Mouse (Mus musculus) heart, postnatal 0 days (tissue): Measurements from ENCODE around the gene Arl6ip4. TPM values are rescaled to one million over a fixed set of nuclear protein-coding genes. Genes with fewer than 3 reads are reported as not detected.

Source experiments
- ATAC-seq: fragments of 200-750 bp; cut with Nextera tagmentation; 2 replicates; pipeline ENCODE4 v1.8.0; 2017; ENCODE audit warnings: low read depth, moderate number of reproducible peaks, moderate library complexity; ENCODE audit not compliant: insufficient read depth
- DNase-seq: peaks from one replicate; pipeline ENCODE4 v3.0.0-alpha.2; 2016; ENCODE audit warnings: low spot score
- H3K27ac ChIP-seq: fragments of 300-500 bp; sonication (generic); 2 replicates; pipeline ENCODE4 v1.5.1; 2014; ENCODE audit warnings: low read depth, mild to moderate bottlenecking
- H3K27me3 ChIP-seq: fragments of 300-500 bp; sonication (generic); 2 replicates; pipeline ENCODE4 v1.6.1; 2014; ENCODE audit warnings: low read length, mixed read lengths; ENCODE audit not compliant: control insufficient read depth, insufficient read depth
- H3K36me3 ChIP-seq: fragments of 300-500 bp; sonication (generic); replicated peaks from 2 replicates; pipeline ENCODE4 v1.6.1; 2014; ENCODE audit warnings: low read length, mixed read lengths; ENCODE audit not compliant: control insufficient read depth, insufficient read depth
- H3K4me1 ChIP-seq: fragments of 300-500 bp; sonication (generic); 2 replicates; pipeline ENCODE4 v1.6.1; 2014; ENCODE audit warnings: antibody characterized with exemption; ENCODE audit not compliant: control insufficient read depth, insufficient read depth
- H3K4me2 ChIP-seq: fragments of 300-500 bp; sonication (generic); 2 replicates; pipeline ENCODE4 v1.6.1; 2014; ENCODE audit warnings: low read depth, mild to moderate bottlenecking, low read length, moderate library complexity
- H3K4me3 ChIP-seq: fragments of 300-500 bp; sonication (generic); 2 replicates; pipeline ENCODE4 v1.5.1; 2014; ENCODE audit warnings: low read depth, low read length
- H3K9ac ChIP-seq: fragments of 300-500 bp; sonication (generic); replicated peaks from 2 replicates; pipeline ENCODE4 v1.6.1; 2014; ENCODE audit warnings: low read depth, low read length, mixed read lengths
- H3K9me3 ChIP-seq: fragments of 300-500 bp; sonication (generic); replicated peaks from 2 replicates; pipeline ENCODE4 v1.6.1; 2016; ENCODE audit warnings: low read length; ENCODE audit not compliant: control insufficient read depth
- CTCF ChIP-seq: IDR thresholded peaks from 2 replicates; pipeline ENCODE4 v1.5.1; 2016; ENCODE audit warnings: antibody characterized with exemption, control low read depth, low read depth
- EP300 ChIP-seq: IDR thresholded peaks from 2 replicates; pipeline ENCODE4 v1.6.1; 2016; ENCODE audit warnings: antibody characterized with exemption, low read depth
- WGBS: fragments of 180-500 bp; shearing (Covaris S2); extraction: QIAGEN DNeasy Blood & Tissue Kit; methylation state at CpG from one replicate; pipeline ENCODE4 v1.1.7; 2014; 5-methylcytosine and 5-hydroxymethylcytosine counted together
- polyA plus RNA-seq: library from polyadenylated mRNA; unstranded; fragments of >200 nt; fragmentation: Nextera tagmentation; extraction: Ambion mirVana; gene quantifications from 2 replicates; pipeline ENCODE4 v1.2.1, GENCODE M21; 2015
- total RNA-seq: library from RNA; depleted of rRNA; stranded (reverse); fragments of >200 nt; gene quantifications from 2 replicates; pipeline ENCODE4 v1.2.3, GENCODE M21; 2014; ENCODE audit warnings: low replicate concordance; rRNA removed

Arl6ip4 gene
- total RNA-seq (12.2 and 18.0 TPM in 2 replicates), polyA plus RNA-seq (70.7 and 76.9 TPM in 2 replicates)

GRCm38 (mm10) chr5:124115990-124116845 lies at the start of gene Arl6ip4:
Arl6ip4 (plus strand) TSS chr5:124116089.
- no peak for ATAC-seq
- H3K36me3 ChIP-seq, result peaks cover 51% of the 10 kb centered on the region

DNA sequence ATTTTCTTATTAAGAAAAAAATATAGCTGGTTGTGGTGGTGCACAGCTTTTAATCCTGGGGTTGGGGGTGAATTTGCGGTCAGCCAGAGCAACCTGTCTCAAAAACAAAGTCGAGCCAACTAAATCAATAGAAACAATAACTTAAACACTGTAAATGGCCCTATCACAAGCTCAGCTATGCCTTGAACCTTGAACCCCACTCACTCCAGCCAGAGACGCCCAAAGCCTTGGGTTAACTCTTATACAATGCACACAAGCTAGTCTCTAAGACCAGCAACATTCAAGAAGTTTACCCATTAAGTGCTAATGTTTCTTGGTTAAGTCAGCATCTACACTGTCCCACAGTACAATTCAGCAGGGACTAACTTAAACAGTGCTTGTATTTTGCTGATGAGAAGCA lies 46.2 kb upstream of the Arl6ip4 start:
- TF ChIP-seq EP300 (no peak), CTCF (no peak)
- Histone ChIP-seq H3K27ac (no peak overlapping the region), H3K9ac (no peak overlapping the region), H3K36me3 (no peaks in the 10 kb centered on the region), H3K27me3 (no peaks in the 10 kb centered on the region), H3K4me1 (peaks cover 6% of the 10 kb centered on the region), H3K9me3 (no peaks in the 10 kb centered on the region), H3K4me3 (no peak overlapping the region), H3K4me2 (no peak overlapping the region)
- DNase-seq (no peak), ATAC-seq (no peak)
- 89% methylated on average over 3 of the region's 3 CpGs for WGBS

More at GRCm38 (mm10) chr5:124115990-124116845, at the start of gene Arl6ip4:
- H3K4me2 ChIP-seq, result peak within 1 kb of the TSS; percentile 94
- H3K9me3 ChIP-seq, result no peaks in the 10 kb centered on the region
- H3K4me1 ChIP-seq, result peaks cover 21% of the 10 kb centered on the region
- H3K4me3 ChIP-seq, result peak within 1 kb of the TSS; percentile 79
- H3K27ac ChIP-seq, result peak within 1 kb of the TSS; percentile 76
- no peaks in the 10 kb centered on the region for H3K27me3 ChIP-seq
- peak within 1 kb of the TSS; percentile 85 for H3K9ac ChIP-seq
- no peak for TF ChIP-seq EP300
- no peak for TF ChIP-seq CTCF
- DNase-seq, result peak; percentile 33
- WGBS, result 1% methylated on average over 64 of the region's 64 CpGs

- Histone ChIP-seq H3K4me3 (no peak overlapping the region), H3K4me1 (peaks cover 6% of the 10 kb centered on the region), H3K27ac (peak overlapping the region; percentile 46; the same call in 1 of the 2 replicates), H3K9ac (no peak overlapping the region), H3K4me2 (no peak overlapping the region), H3K36me3 (no peaks in the 10 kb centered on the region), H3K9me3 (no peaks in the 10 kb centered on the region), H3K27me3 (no peaks in the 10 kb centered on the region)
- 49% methylated on average over 9 of the region's 9 CpGs for WGBS
- DNase-seq (no peak), ATAC-seq (no peak)
- no peak for TF ChIP-seq CTCF
- TF ChIP-seq EP300, result no peak
These were observed 42.2 kb upstream of the Arl6ip4 start for GRCm38 (mm10) chr5:124073682-124074081.

GRCm38 (mm10) chr5:124074845-124075307 lies 41.0 kb upstream of the Arl6ip4 start:
- 48% methylated on average over 10 of the region's 10 CpGs for whole genome bisulfite sequencing
- H3K36me3 ChIP-seq, result no peaks in the 10 kb centered on the region
- no peak overlapping the region for H3K4me2 ChIP-seq
- no peaks in the 10 kb centered on the region for H3K9me3 ChIP-seq
- no peak overlapping the region for H3K9ac ChIP-seq
- no peak overlapping the region for H3K4me3 ChIP-seq
- ATAC-seq (no peak), DNase-seq (no peak)
- no peaks in the 10 kb centered on the region for H3K27me3 ChIP-seq
- no peak for TF ChIP-seq EP300
- no peak for TF ChIP-seq CTCF
- peaks cover 14% of the 10 kb centered on the region for H3K4me1 ChIP-seq
- H3K27ac ChIP-seq, result no peak overlapping the region; the same call in 1 of the 2 replicates

- no peak overlapping the region for H3K27ac ChIP-seq
- TF ChIP-seq EP300, result no peak
These were observed 40.2 kb upstream of the Arl6ip4 start for GRCm38 (mm10) chr5:124075716-124076115.

More at GRCm38 (mm10) chr5:124075716-124076115, 40.2 kb upstream of the Arl6ip4 start:
- ATAC-seq, result no peak
- H3K27me3 ChIP-seq, result no peaks in the 10 kb centered on the region
- H3K36me3 ChIP-seq, result no peaks in the 10 kb centered on the region
- no peak overlapping the region for H3K4me3 ChIP-seq
- H3K4me1 ChIP-seq, result peaks cover 14% of the 10 kb centered on the region
- WGBS, result 63% methylated on average over 9 of the region's 9 CpGs
- no peak overlapping the region for H3K9ac ChIP-seq
- DNase-seq, result no peak
- no peak overlapping the region for H3K4me2 ChIP-seq
- H3K9me3 ChIP-seq, result no peaks in the 10 kb centered on the region
